Mouse (Mus musculus): ENCODE data around the gene Rgs3. TPM values are rescaled to one million over a fixed set of nuclear protein-coding genes. Genes with fewer than 3 reads are reported as not detected.

The Rgs3 gene
- total and polyA plus RNA-seq, 3 experiments: not detected

GRCm38 (mm10) chr4:62569603-62570002, 10.0 kb downstream of the Rgs3 start:
- H3K27me3 ChIP-seq (ENCODE audit: control insufficient read depth in 1 of 2, insufficient read depth in 2 of 2, low read length in 2 of 2): no peaks in the 10 kb centered on the region
- H3K4me1 ChIP-seq (ENCODE audit: control insufficient read depth in 1 of 2, insufficient read depth in 2 of 2, low read length in 2 of 2): no peaks in the 10 kb centered on the region
- H3K79me2 ChIP-seq (ENCODE audit: control insufficient read depth, insufficient read depth, low read length, poor library complexity): no peaks in the 10 kb centered on the region
- H3K27ac ChIP-seq (ENCODE audit: control insufficient read depth, low read depth, low read length): no peak overlapping the region
- TF ChIP-seq USF2 (IDR thresholded peaks at IDR 0.05; ENCODE audit: borderline replicate concordance in 1 of 2, insufficient read depth in 1 of 2, low read depth in 1 of 2, low read length in 2 of 2) (no peak), TCF12 (IDR thresholded peaks at IDR 0.05; ENCODE audit: low read depth, low read length) (no peak), MYC (IDR thresholded peaks at IDR 0.05; ENCODE audit: low read depth, low read length) (no peak), ELF1 (IDR thresholded peaks at IDR 0.05; ENCODE audit: low read depth, low read length) (no peak), ZC3H11A (IDR thresholded peaks at IDR 0.05; ENCODE audit: low read depth, low read length) (no peak), KAT2A (conservative IDR thresholded peaks at IDR 0.05; ENCODE audit: low read depth, low read length) (no peak), RCOR1 (IDR thresholded peaks at IDR 0.05; ENCODE audit: low read depth, low read length) (no peak), NRF1 (IDR thresholded peaks at IDR 0.05; ENCODE audit: insufficient read depth, low read depth, low read length, poor library complexity, severe bottlenecking) (no peak), MEF2A (IDR thresholded peaks at IDR 0.05; ENCODE audit: extremely low read depth, insufficient replicate concordance, low read depth, low read length, poor library complexity, severe bottlenecking) (no peak), MAFK (IDR thresholded peaks at IDR 0.05; ENCODE audit: borderline replicate concordance, low read depth, low read length) (no peak), ETS1 (IDR thresholded peaks at IDR 0.05; ENCODE audit: low read depth, low read length) (no peak), BHLHE40 (IDR thresholded peaks at IDR 0.05; ENCODE audit: borderline replicate concordance, low read depth, low read length) (no peak), CHD1 (IDR thresholded peaks at IDR 0.05; ENCODE audit: low read depth, low read length) (no peak)
- DNase-seq (ENCODE audit: low read depth, low spot score): no peak
- H3K4me3 ChIP-seq (ENCODE audit: control insufficient read depth in 1 of 2, insufficient read depth in 1 of 2, low read depth in 2 of 2, low read length in 2 of 2): no peak overlapping the region
- H3K36me3 ChIP-seq (ENCODE audit: control insufficient read depth in 1 of 2, insufficient read depth in 2 of 2, low read length in 2 of 2): no peaks in the 10 kb centered on the region
- H3K9me3 ChIP-seq (replicated peaks; ENCODE audit: insufficient read depth, low read length): no peaks in the 10 kb centered on the region
- H3K9ac ChIP-seq (ENCODE audit: control insufficient read depth, low read depth, low read length, poor library complexity, severe bottlenecking): no peak overlapping the region

GRCm38 (mm10) chr4:62570029-62570428, 10.4 kb downstream of the Rgs3 start:
- no peak for TF ChIP-seq HCFC1 (IDR thresholded peaks at IDR 0.05; ENCODE audit: low read depth, low read length)
- no peak for TF ChIP-seq MYC (IDR thresholded peaks at IDR 0.05; ENCODE audit: low read depth, low read length)
- no peak for TF ChIP-seq MAX (IDR thresholded peaks at IDR 0.05; ENCODE audit: low read length)
- no peak for TF ChIP-seq ELF1 (IDR thresholded peaks at IDR 0.05; ENCODE audit: low read depth, low read length)
- TF ChIP-seq MEF2A (IDR thresholded peaks at IDR 0.05; ENCODE audit: extremely low read depth, insufficient replicate concordance, low read depth, low read length, poor library complexity, severe bottlenecking): no peak
- no peak for TF ChIP-seq CTCF (IDR thresholded peaks at IDR 0.05 in 2 of 3, conservative IDR thresholded peaks at IDR 0.05 in 1 of 3; ENCODE audit: control insufficient read depth in 1 of 3, insufficient read depth in 1 of 3, low read depth in 2 of 3, low read length in 3 of 3, poor library complexity in 1 of 3, severe bottlenecking in 1 of 3)
- no peak for TF ChIP-seq ZMIZ1 (IDR thresholded peaks at IDR 0.05; ENCODE audit: low read depth, low read length)
- no peak for TF ChIP-seq RCOR1 (IDR thresholded peaks at IDR 0.05; ENCODE audit: low read depth, low read length)
- no peak for TF ChIP-seq POLR2A (IDR thresholded peaks at IDR 0.05; ENCODE audit: control insufficient read depth in 1 of 2, insufficient read depth in 1 of 2, low read depth in 1 of 2, low read length in 2 of 2, poor library complexity in 1 of 2)
- no peak for TF ChIP-seq USF2 (IDR thresholded peaks at IDR 0.05; ENCODE audit: borderline replicate concordance in 1 of 2, insufficient read depth in 1 of 2, low read depth in 1 of 2, low read length in 2 of 2)
- TF ChIP-seq MAFK (IDR thresholded peaks at IDR 0.05; ENCODE audit: borderline replicate concordance, low read depth, low read length): no peak
- no peak for TF ChIP-seq RAD21 (IDR thresholded peaks at IDR 0.05; ENCODE audit: low read depth, low read length)
- TF ChIP-seq CHD1 (IDR thresholded peaks at IDR 0.05; ENCODE audit: low read depth, low read length): no peak
- TF ChIP-seq GATA1 (IDR thresholded peaks at IDR 0.05; ENCODE audit: low read depth, low read length): no peak
- no peak for TF ChIP-seq NELFE (IDR thresholded peaks at IDR 0.05; ENCODE audit: low read depth, low read length)
- no peak for TF ChIP-seq E2F4 (IDR thresholded peaks at IDR 0.05; ENCODE audit: borderline replicate concordance, low read depth, low read length)
- H3K79me2 ChIP-seq (ENCODE audit: control insufficient read depth, insufficient read depth, low read length, poor library complexity): no peaks in the 10 kb centered on the region

More at GRCm38 (mm10) chr4:62570029-62570428, 10.4 kb downstream of the Rgs3 start:
- H3K36me3 ChIP-seq (ENCODE audit: control insufficient read depth in 1 of 2, insufficient read depth in 2 of 2, low read length in 2 of 2): no peaks in the 10 kb centered on the region
- no peak overlapping the region for H3K4me3 ChIP-seq (ENCODE audit: control insufficient read depth in 1 of 2, insufficient read depth in 1 of 2, low read depth in 2 of 2, low read length in 2 of 2)
- H3K9ac ChIP-seq (ENCODE audit: control insufficient read depth, low read depth, low read length, poor library complexity, severe bottlenecking): no peak overlapping the region
- no peak overlapping the region for H3K27ac ChIP-seq (ENCODE audit: control insufficient read depth, low read depth, low read length)
- DNase-seq (ENCODE audit: low read depth, low spot score): no peak
- no peaks in the 10 kb centered on the region for H3K4me1 ChIP-seq (ENCODE audit: control insufficient read depth in 1 of 2, insufficient read depth in 2 of 2, low read length in 2 of 2)
- H3K9me3 ChIP-seq (replicated peaks; ENCODE audit: insufficient read depth, low read length): no peaks in the 10 kb centered on the region
- no peaks in the 10 kb centered on the region for H3K27me3 ChIP-seq (ENCODE audit: control insufficient read depth in 1 of 2, insufficient read depth in 2 of 2, low read length in 2 of 2)
